Mouse (Mus musculus) CH12.LX (cell line): ENCODE measurements around the gene Prox1. TPM values are rescaled to one million over a fixed set of nuclear protein-coding genes. Genes with fewer than 3 reads are reported as not detected.

Source experiments
- DNase-seq: peaks from one replicate; pipeline ENCODE4 v3.0.0-alpha.2; 2013; ENCODE audit errors: extremely low read depth
- H3K27ac ChIP-seq: 2 replicates; pipeline ENCODE4 v1.5.1; 2012; ENCODE audit warnings: low read depth, mild to moderate bottlenecking, control low read depth, moderate library complexity; ENCODE audit not compliant: insufficient read depth
- H3K27me3 ChIP-seq: replicated peaks from 2 replicates; pipeline ENCODE3; 2012; ENCODE audit warnings: inconsistent platforms
- H3K36me3 ChIP-seq, 2 experiments: replicated peaks in 1 of 2; 2 replicates each; pipeline versions ENCODE3 to v1.6.1; 2012; ENCODE audit warnings: inconsistent platforms in 1 of 2, low read length in 1 of 2, mild to moderate bottlenecking in 1 of 2, mixed read lengths in 1 of 2, moderate library complexity in 1 of 2; ENCODE audit not compliant: control insufficient read depth in 1 of 2, insufficient read depth in 1 of 2
- H3K4me1 ChIP-seq, 2 experiments: 2 replicates each; pipeline ENCODE4 v1.6.1; 2012; ENCODE audit warnings: inconsistent platforms in 1 of 2, moderate library complexity in 1 of 2; ENCODE audit not compliant: insufficient read depth in 2 of 2, control insufficient read depth in 1 of 2
- H3K4me2 ChIP-seq: 2 replicates; pipeline ENCODE4 v1.6.1; 2012; ENCODE audit warnings: low read depth, mild to moderate bottlenecking, control low read depth; ENCODE audit not compliant: poor library complexity, insufficient read depth, severe bottlenecking
- H3K4me3 ChIP-seq, 3 experiments: fragments of 150-350 bp in 1 of 3; sonication (generic) in 1 of 3; replicated peaks in 1 of 3; 2 replicates each; pipeline versions ENCODE3 to v1.5.1; 2011 to 2012; ENCODE audit warnings: low read depth in 2 of 3, low read length in 2 of 3, mild to moderate bottlenecking in 2 of 3, moderate library complexity in 2 of 3, control low read depth in 1 of 3, improper control_type of control experiment in 1 of 3, inconsistent platforms in 1 of 3, mixed read lengths in 1 of 3; ENCODE audit not compliant: poor library complexity in 1 of 3
- H3K79me2 ChIP-seq: replicated peaks from 2 replicates; pipeline ENCODE4 v1.6.1; 2012; ENCODE audit warnings: mild to moderate bottlenecking, moderate library complexity; ENCODE audit not compliant: control insufficient read depth, poor library complexity, insufficient read depth, severe bottlenecking; ENCODE audit errors: extremely low read depth
- H3K9ac ChIP-seq: 2 replicates; pipeline ENCODE4 v1.6.1; 2012; ENCODE audit warnings: low read depth, mild to moderate bottlenecking, control low read depth, moderate library complexity; ENCODE audit not compliant: insufficient read depth
- H3K9me3 ChIP-seq: replicated peaks from 2 replicates; pipeline ENCODE3; 2012; ENCODE audit warnings: low read length, inconsistent platforms, mixed read lengths
- CHD2 ChIP-seq: IDR thresholded peaks from 2 replicates; pipeline ENCODE4 v1.6.1; 2011; ENCODE audit warnings: low read length, improper control_type of control experiment
- CTCF ChIP-seq, 2 experiments: IDR thresholded peaks in 1 of 2; conservative IDR thresholded peaks in 1 of 2; 2 replicates each; pipeline ENCODE4 v1.5.1; 2011 to 2012; ENCODE audit warnings: low read depth in 2 of 2, low read length in 2 of 2, improper control_type of control experiment in 1 of 2, inconsistent platforms in 1 of 2, mild to moderate bottlenecking in 1 of 2, moderate library complexity in 1 of 2
- EP300 ChIP-seq: IDR thresholded peaks from 2 replicates; pipeline ENCODE4 v1.6.1; 2011; ENCODE audit warnings: low read length, improper control_type of control experiment
- ETS1 ChIP-seq: conservative IDR thresholded peaks from 2 replicates; pipeline ENCODE4 v1.6.1; 2012; ENCODE audit warnings: low read depth, mild to moderate bottlenecking, inconsistent platforms, low read length, improper control_type of control experiment, moderate library complexity
- JUN ChIP-seq: IDR thresholded peaks from 2 replicates; pipeline ENCODE4 v1.6.1; 2011; ENCODE audit warnings: low read depth, mild to moderate bottlenecking, low read length, improper control_type of control experiment, moderate library complexity; ENCODE audit not compliant: insufficient read depth
- JUND ChIP-seq: conservative IDR thresholded peaks from 2 replicates; pipeline ENCODE4 v1.6.1; 2011; ENCODE audit warnings: low read depth, low read length, improper control_type of control experiment
- MAX ChIP-seq: IDR thresholded peaks from 2 replicates; pipeline ENCODE4 v1.6.1; 2011; ENCODE audit warnings: low read length, improper control_type of control experiment
- MAZ ChIP-seq: IDR thresholded peaks from 2 replicates; pipeline ENCODE4 v1.6.1; 2012; ENCODE audit warnings: low read depth, mild to moderate bottlenecking, inconsistent platforms, low read length, improper control_type of control experiment, moderate library complexity
- MYC ChIP-seq: IDR thresholded peaks from 2 replicates; pipeline ENCODE4 v1.6.1; 2011; ENCODE audit warnings: low read depth, mild to moderate bottlenecking, improper control_type of control experiment, low read length
- NELFE ChIP-seq: IDR thresholded peaks from 2 replicates; pipeline ENCODE4 v1.6.1; 2011; ENCODE audit warnings: low read depth, low read length, improper control_type of control experiment
- NRF1 ChIP-seq: IDR thresholded peaks from 2 replicates; pipeline ENCODE4 v1.6.1; 2014; ENCODE audit warnings: low read depth, mild to moderate bottlenecking, inconsistent platforms, low read length, improper control_type of control experiment, moderate library complexity
- POLR2A ChIP-seq: IDR thresholded peaks from 2 replicates; pipeline ENCODE4 v1.6.1; 2011; ENCODE audit warnings: low read depth, mild to moderate bottlenecking, improper control_type of control experiment, low read length
- POLR2AphosphoS2 ChIP-seq: IDR thresholded peaks from 2 replicates; pipeline ENCODE4 v1.6.1; 2011; ENCODE audit warnings: low read depth, low read length, improper control_type of control experiment
- SMC3 ChIP-seq: IDR thresholded peaks from 2 replicates; pipeline ENCODE4 v1.6.1; 2011; ENCODE audit warnings: low read depth, low read length, improper control_type of control experiment
- TBP ChIP-seq: conservative IDR thresholded peaks from 2 replicates; pipeline ENCODE4 v1.6.1; 2011; ENCODE audit warnings: low read depth, low read length, improper control_type of control experiment
- TCF12 ChIP-seq: IDR thresholded peaks from 2 replicates; pipeline ENCODE4 v1.6.1; 2014; ENCODE audit warnings: low read depth, mild to moderate bottlenecking, inconsistent platforms, low read length, improper control_type of control experiment
- USF1 ChIP-seq: IDR thresholded peaks from 2 replicates; pipeline ENCODE4 v1.6.1; 2014; ENCODE audit warnings: low read depth, mild to moderate bottlenecking, inconsistent platforms, low read length, improper control_type of control experiment
- USF2 ChIP-seq: conservative IDR thresholded peaks from 2 replicates; pipeline ENCODE4 v1.6.1; 2011; ENCODE audit warnings: low read depth, low read length, improper control_type of control experiment
- ZC3H11A ChIP-seq: IDR thresholded peaks from 2 replicates; pipeline ENCODE4 v1.6.1; 2012; ENCODE audit warnings: low read depth, mild to moderate bottlenecking, inconsistent platforms, low read length, improper control_type of control experiment
- ZKSCAN1 ChIP-seq: IDR thresholded peaks from 2 replicates; pipeline ENCODE4 v1.6.1; 2012; ENCODE audit warnings: low read depth, inconsistent platforms, low read length, improper control_type of control experiment, borderline replicate concordance
- ZMIZ1 ChIP-seq: IDR thresholded peaks from 2 replicates; pipeline ENCODE4 v1.6.1; 2012; ENCODE audit warnings: low read depth, mild to moderate bottlenecking, inconsistent platforms, low read length, improper control_type of control experiment
- ZNF384 ChIP-seq: IDR thresholded peaks from 2 replicates; pipeline ENCODE4 v1.6.1; 2012; ENCODE audit warnings: low read depth, low read length, improper control_type of control experiment, inconsistent platforms
- dilution Hi-C: fragments of 300-500 bp; cut with MboI; formaldehyde crosslinking; loops from 2 replicates; pipeline ENCODE4 v1.14.3; 2020; ENCODE audit warnings: low sequenced_read_pairs; ENCODE audit not compliant: extremely low pct_unique_long_range_greater_than_20kb, extremely low pct_ligation_motif_present
- in situ Hi-C: fragments of 300-500 bp; cut with MboI; formaldehyde crosslinking; loops from 3 replicates; pipeline ENCODE4 v1.14.3; 2019; ENCODE audit warnings: low sequenced_read_pairs, low pct_ligation_motif_present, low pct_unique_long_range_greater_than_20kb, mixed read lengths
- polyA plus RNA-seq: library from polyadenylated mRNA; unstranded; fragments of >175 nt; gene quantifications from 2 replicates; pipeline ENCODE4 v1.2.1, GENCODE M21; 2012; ENCODE audit warnings: low read depth; ENCODE audit not compliant: insufficient read length
- total RNA-seq, 2 experiments: library from RNA; depleted of rRNA; stranded (reverse); fragments of 300-350 nt in 1 of 2; fragments of >200 nt in 1 of 2; gene quantifications; 2 replicates each; pipeline ENCODE4 v1.2.3; 2012 to 2014

Prox1 gene
- total and polyA plus RNA-seq, 3 experiments = 0.04 to 0.27 TPM; not detected in 1

GRCm38 (mm10) chr1:190123404-190123803, 47.1 kb downstream of the Prox1 start:
- H3K79me2 ChIP-seq = no peaks in the 10 kb centered on the region
- TF ChIP-seq ZC3H11A (no peak), CHD2 (no peak), SMC3 (no peak), ZNF384 (no peak), EP300 (no peak), POLR2AphosphoS2 (no peak), USF2 (no peak), JUN (no peak)
- H3K4me3 ChIP-seq = no peak overlapping the region
- no peaks in the 10 kb centered on the region for H3K36me3 ChIP-seq
- no peaks in the 10 kb centered on the region for H3K9me3 ChIP-seq
- H3K4me2 ChIP-seq = no peak overlapping the region
- no peaks in the 10 kb centered on the region for H3K4me1 ChIP-seq
- no peak overlapping the region for H3K9ac ChIP-seq
- peaks cover 35% of the 10 kb centered on the region for H3K27me3 ChIP-seq
- DNase-seq = no peak
- dilution Hi-C loops (no loop called here), in situ Hi-C loops (no loop called here)
- no peak overlapping the region for H3K27ac ChIP-seq

GRCm38 (mm10) chr1:190115985-190116384, 54.5 kb downstream of the Prox1 start:
- TF ChIP-seq CTCF (conservative IDR thresholded peaks at IDR 0.05 in 1 of 2, IDR thresholded peaks at IDR 0.05 in 1 of 2; ENCODE audit: low read depth in 2 of 2, low read length in 2 of 2) = 0 out of 4 replicates have a peak, but pooled peaks have one; percentile 7 to 15
- no peak for TF ChIP-seq ETS1
- in situ Hi-C loops (no loop called here), dilution Hi-C loops (no loop called here)
- no peaks in the 10 kb centered on the region for H3K4me1 ChIP-seq
- no peak for DNase-seq
- H3K9me3 ChIP-seq = peaks cover 6% of the 10 kb centered on the region
- H3K27me3 ChIP-seq = peaks cover 12% of the 10 kb centered on the region
- H3K79me2 ChIP-seq = no peaks in the 10 kb centered on the region
- H3K4me3 ChIP-seq = no peak overlapping the region
- H3K4me2 ChIP-seq = no peak overlapping the region
- H3K36me3 ChIP-seq = no peaks in the 10 kb centered on the region
- H3K27ac ChIP-seq = no peak overlapping the region
- H3K9ac ChIP-seq = no peak overlapping the region

- TF ChIP-seq USF1 = no peak
- no peak for TF ChIP-seq ZKSCAN1
- no peak for TF ChIP-seq SMC3
- no peak for TF ChIP-seq NRF1
- no peak for TF ChIP-seq POLR2A
- TF ChIP-seq CHD2 = no peak
- TF ChIP-seq POLR2AphosphoS2 = no peak
- TF ChIP-seq CTCF (conservative IDR thresholded peaks at IDR 0.05 in 1 of 2, IDR thresholded peaks at IDR 0.05 in 1 of 2; ENCODE audit: low read depth in 2 of 2, low read length in 2 of 2) = no peak
- TF ChIP-seq NELFE = no peak
- TF ChIP-seq MYC = no peak
- no peak for TF ChIP-seq TBP
- TF ChIP-seq JUND = no peak
- no peak for TF ChIP-seq MAX
- TF ChIP-seq TCF12 = no peak
- no peak for TF ChIP-seq ZMIZ1
- no peak for TF ChIP-seq MAZ
- no peak for TF ChIP-seq ZC3H11A
- Histone ChIP-seq H3K9me3 (peaks cover 19% of the 10 kb centered on the region), H3K27me3 (peaks cover 7% of the 10 kb centered on the region), H3K9ac (no peak overlapping the region), H3K79me2 (no peaks in the 10 kb centered on the region), H3K4me3 (no peak overlapping the region), H3K4me1 (no peaks in the 10 kb centered on the region), H3K4me2 (no peak overlapping the region), H3K36me3 (no peaks in the 10 kb centered on the region), H3K27ac (no peak overlapping the region)
- DNase-seq = no peak
- in situ Hi-C loops = no loop called here
- dilution Hi-C loops = no loop called here
Observed at GRCm38 (mm10) chr1:190111741-190112140, 58.8 kb downstream of the Prox1 start.
